Mouse (Mus musculus): ENCODE measurements around the gene Large1. TPM values are rescaled to one million over a fixed set of nuclear protein-coding genes. Genes with fewer than 3 reads are reported as not detected.
"Not testable (repeated sequence)": the region's sequence is repeated elsewhere in the genome, so short reads cannot be mapped to it uniquely, and the experiment has no call there.

Large1 gene
- 2.0 and 2.4 TPM in 2 replicates for total RNA-seq (2015)
- 1.9 TPM in 2 replicates for total RNA-seq (2017)

DNA sequence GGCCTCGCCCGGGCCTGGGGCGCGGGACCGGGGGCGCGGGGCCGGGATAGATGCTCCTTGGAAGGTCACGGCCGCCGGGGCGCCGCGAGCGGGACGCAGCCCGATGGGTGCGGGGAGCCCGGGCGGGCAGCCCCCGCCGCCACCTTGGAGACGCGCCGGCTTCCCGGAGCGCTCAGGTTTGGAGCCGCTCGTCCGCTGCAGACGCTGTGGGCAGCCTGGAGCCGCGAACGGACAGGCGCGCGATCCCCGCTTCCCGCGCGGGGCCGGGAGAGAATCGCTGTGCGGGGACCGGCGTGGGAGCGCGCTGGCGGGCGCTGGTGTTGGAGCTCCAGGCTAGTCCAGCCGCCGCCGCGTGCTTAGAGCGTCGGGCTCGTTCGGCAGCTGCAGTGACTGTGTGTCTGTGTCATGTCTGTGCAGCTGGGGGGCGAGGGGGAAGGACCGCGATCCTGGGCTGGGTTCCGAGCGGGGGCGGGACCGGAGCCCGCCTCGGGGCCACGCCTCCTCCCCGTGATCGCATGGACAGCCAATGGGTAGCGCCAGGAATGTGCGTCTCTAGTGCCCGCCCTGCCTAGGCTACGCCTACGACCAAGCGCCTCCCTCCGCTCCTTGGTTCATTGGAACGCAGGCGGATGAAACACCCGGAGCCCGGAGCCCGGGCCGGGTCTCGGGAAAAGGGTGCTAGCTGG, at the start of gene Large1:
Gene Large1 (minus strand): TSS at position 433 of the 686 bp plus-strand sequence.
- ATAC-seq (ENCODE audit: poor library complexity, severe bottlenecking) = peak; percentile 91

- no peak for ATAC-seq (ENCODE audit: poor library complexity, severe bottlenecking)
Measured at GRCm38 (mm10) chr8:73400343-73400742, 47.0 kb upstream of the Large1 start.

- ATAC-seq (ENCODE audit: poor library complexity, severe bottlenecking) = not testable (repeated sequence)
Measured at GRCm38 (mm10) chr8:73373001-73373400, 19.7 kb upstream of the Large1 start.

- ATAC-seq (ENCODE audit: poor library complexity, severe bottlenecking) = no peak
Measured at GRCm38 (mm10) chr8:73355979-73356378, 2.6 kb upstream of the Large1 start.

GRCm38 (mm10) chr8:73354201-73354881, 1.0 kb upstream of the Large1 start:
- peak; percentile 14 for ATAC-seq (ENCODE audit: poor library complexity, severe bottlenecking)

GRCm38 (mm10) chr8:73353794-73354179, 447 bp upstream of the Large1 start:
- ATAC-seq (ENCODE audit: poor library complexity, severe bottlenecking) = no peak; the same call in 1 of the 2 replicates

DNA sequence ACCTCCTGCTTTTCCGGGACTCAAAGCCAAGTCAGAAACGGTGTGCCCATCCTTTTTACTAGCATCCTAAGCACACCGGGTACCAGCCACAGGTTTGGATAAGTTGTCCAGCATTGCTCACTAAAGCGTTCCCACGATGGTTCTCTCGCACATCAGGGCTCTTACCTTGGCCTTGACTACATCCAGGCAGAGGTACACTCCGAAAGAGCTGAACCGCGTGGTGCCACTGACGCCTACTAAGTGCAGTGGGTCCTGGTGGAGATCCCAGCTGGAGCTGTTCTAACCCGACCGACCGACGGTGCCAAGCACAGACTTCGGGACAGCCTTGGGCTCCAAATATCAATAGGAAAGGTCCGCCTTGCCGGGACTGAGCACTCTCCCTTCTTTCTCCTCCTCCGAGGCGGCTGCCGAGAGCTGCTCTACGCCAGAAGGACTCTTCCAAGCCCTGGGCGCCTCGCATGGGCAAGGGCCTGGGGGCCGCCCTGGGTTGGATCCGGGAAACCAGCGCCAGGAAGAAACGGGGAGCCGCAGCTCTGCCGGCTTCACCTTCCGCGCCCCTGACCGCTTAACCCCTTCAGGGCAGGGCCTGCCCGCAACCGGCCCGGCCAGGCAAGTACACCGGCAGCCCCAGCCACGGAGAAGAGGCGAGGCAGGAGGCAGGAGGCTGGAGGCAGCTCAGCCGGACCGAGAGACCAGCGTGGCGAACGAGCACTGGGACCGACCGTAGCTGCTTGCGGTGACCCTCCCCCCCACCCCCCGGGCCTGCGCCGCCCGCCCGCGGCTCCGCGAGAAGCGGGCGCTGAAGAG, 836 bp downstream of the Large1 start:
- ATAC-seq (ENCODE audit: poor library complexity, severe bottlenecking) = 0 out of 2 replicates have a peak, but pooled peaks have one; percentile 1

DNA sequence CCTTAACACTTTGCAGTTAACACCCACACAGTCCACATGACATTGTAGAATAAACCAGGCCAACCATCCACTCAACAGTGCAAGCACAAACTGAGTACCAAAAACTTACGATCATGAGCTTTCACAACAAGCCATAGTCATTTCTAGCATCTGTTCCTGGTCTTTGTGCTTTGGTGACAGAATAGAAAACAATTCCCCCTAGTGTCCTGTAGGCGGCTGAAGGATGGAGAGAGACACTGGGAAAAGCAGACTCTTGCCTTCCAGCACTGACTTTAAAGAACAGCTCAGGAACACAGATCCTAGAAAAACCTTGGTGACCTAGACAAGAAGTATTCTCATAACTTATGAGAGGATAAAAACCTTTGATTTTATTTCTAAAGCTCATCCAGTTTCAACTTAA, 3.0 kb downstream of the Large1 start:
- ATAC-seq (ENCODE audit: poor library complexity, severe bottlenecking) = no peak

DNA sequence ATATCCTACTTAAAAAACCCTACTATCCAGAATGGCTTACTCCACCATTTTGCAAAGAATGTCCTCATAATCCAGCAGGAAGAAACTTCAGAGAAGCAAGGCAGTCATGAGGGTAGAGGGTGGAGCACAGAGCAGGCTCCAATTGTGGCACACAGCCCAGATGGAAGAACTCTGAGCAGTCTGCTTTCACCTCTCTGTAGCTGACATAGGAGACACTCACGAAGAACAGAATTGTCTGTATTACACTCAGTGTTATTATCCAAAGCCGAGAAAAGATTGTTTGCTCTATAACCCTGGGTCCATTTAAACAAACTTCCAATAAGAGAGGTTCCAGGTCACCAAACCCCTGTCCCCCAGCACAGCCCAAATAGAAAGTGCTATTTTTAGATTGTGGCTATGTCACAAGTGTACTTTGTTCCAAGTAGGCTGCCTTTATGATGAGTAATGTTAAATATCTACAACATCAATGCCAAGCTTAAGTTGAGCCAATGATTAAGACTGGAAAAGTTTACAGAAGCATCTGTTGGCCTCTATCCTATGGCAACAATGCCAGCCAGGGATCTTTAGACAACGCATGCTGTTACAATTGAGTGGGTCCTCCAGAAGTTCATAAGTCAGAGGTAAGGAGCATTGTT, 10.5 kb downstream of the Large1 start:
- no peak for ATAC-seq (ENCODE audit: poor library complexity, severe bottlenecking)

GRCm38 (mm10) chr8:73336845-73337244, 16.5 kb downstream of the Large1 start:
- ATAC-seq (ENCODE audit: poor library complexity, severe bottlenecking) = no peak

GRCm38 (mm10) chr8:73329131-73329530, 24.2 kb downstream of the Large1 start:
- no peak for ATAC-seq (ENCODE audit: poor library complexity, severe bottlenecking)

DNA sequence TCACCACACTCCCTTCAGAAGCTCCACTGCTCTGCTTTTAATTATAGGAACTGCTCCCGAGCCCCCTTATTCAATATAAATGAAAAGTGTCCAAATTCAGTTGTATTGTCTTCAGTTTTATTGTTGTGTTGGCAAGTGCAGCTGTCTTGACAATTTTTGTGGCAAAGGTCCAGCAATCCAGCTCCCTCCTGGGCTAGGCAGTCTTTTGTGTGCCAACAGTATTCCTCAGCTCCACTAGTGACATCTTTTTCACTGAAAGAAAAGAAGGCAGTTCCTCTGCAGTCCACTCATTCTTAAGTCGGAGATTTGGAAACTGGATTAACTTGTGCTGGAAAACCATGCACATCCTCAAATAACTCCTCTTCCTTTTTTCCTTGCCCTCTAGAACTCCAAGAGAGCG, 25.3 kb downstream of the Large1 start:
- ATAC-seq (ENCODE audit: poor library complexity, severe bottlenecking) = no peak

GRCm38 (mm10) chr8:73324667-73325066, 28.7 kb downstream of the Large1 start:
- no peak for ATAC-seq (ENCODE audit: poor library complexity, severe bottlenecking)

- ATAC-seq (ENCODE audit: poor library complexity, severe bottlenecking) = no peak
Measured at GRCm38 (mm10) chr8:73323591-73323990, 29.7 kb downstream of the Large1 start.

DNA sequence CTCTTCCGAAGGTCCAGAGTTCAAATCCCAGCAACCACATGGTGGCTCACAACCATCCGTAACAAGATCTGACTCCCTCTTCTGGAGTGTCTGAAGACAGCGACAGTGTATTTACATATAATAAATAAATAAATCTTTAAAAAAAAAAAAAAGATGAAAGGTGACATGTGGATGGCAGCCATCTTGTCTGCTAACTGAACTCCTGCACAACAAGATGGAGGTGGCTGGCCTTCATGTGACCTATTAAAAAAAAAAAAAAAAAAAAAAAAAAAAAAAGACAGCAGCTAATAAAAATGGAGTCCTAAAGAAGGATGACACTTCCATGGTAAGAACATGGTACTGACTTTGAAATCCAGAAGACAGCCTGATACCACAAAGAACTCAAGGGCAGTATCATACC, 33.8 kb downstream of the Large1 start:
- ATAC-seq (ENCODE audit: poor library complexity, severe bottlenecking) = peak; percentile 98

DNA sequence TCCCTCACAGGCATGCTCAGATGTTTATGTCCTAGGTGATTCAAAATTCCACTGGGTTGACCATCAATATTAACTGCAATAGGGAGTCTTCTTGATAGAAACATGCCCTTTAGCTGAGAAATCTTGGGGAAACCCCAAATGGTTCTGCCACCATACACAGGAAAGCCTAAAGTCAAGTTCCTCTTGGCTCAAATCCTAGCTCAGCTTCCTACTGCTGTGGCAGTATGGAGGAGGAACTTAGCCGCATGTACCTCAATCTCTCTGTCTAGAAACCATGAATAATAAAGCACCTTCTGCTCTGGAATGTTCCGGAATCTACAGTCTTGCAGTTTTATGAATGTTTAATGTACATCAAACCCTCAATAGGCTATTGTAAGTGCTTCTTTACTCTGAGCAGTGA, 39.4 kb downstream of the Large1 start:
- ATAC-seq (ENCODE audit: poor library complexity, severe bottlenecking) = peak; percentile 33; the same call in 1 of the 2 replicates

GRCm38 (mm10) chr8:73312714-73313607, 40.4 kb downstream of the Large1 start:
- no peak for ATAC-seq (ENCODE audit: poor library complexity, severe bottlenecking)

DNA sequence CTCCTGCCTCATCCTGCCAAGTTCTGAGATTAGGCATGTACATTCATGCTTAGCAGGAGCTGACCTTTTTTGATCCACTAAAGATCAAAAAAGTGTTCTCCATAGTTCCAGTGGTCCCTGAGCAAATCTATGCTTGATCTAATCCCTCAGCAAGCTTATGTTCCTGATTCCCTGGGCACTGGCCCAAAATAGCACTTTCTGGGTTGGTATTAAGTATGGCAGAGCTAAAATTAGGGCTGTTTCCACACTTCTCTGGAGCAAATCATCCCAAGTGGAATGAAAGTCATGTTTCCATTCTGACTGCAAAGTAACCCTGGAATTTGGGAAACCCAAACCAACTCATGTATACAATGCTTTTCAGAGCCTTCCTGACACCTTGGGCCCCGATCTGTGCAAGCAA, 42.9 kb downstream of the Large1 start:
- no peak for ATAC-seq (ENCODE audit: poor library complexity, severe bottlenecking)

- ATAC-seq (ENCODE audit: poor library complexity, severe bottlenecking) = no peak
Measured at GRCm38 (mm10) chr8:73310036-73310435, 43.3 kb downstream of the Large1 start.

- no peak for ATAC-seq (ENCODE audit: poor library complexity, severe bottlenecking)
Measured at GRCm38 (mm10) chr8:73303907-73304306, 49.4 kb downstream of the Large1 start.

Data from megakaryocyte, adult 5-6 weeks (primary cell).